Mouse (Mus musculus): Measurements from ENCODE around the gene Myh3. TPM values are rescaled to one million over a fixed set of nuclear protein-coding genes. Genes with fewer than 3 reads are reported as not detected.

Gene Myh3
- polyA plus RNA-seq (2012; rRNA removed): not detected in 2 replicates

GRCm38 (mm10) chr11:67078000-67078399, at the start of gene Myh3:
Myh3 (plus strand) TSS chr11:67078300.
- no peaks in the 10 kb centered on the region for H3K4me1 ChIP-seq (ENCODE audit: control insufficient read depth, insufficient read depth, insufficient read length)
- H3K27ac ChIP-seq (ENCODE audit: insufficient read depth, low read length): no peak within 1 kb of the TSS
- TF ChIP-seq POLR2A (IDR thresholded peaks at IDR 0.05; ENCODE audit: low read depth, low read length) (no peak), CTCF (IDR thresholded peaks at IDR 0.05; ENCODE audit: extremely low read depth, insufficient read depth, insufficient read length, insufficient replicate concordance) (no peak)
- H3K36me3 ChIP-seq (ENCODE audit: control insufficient read depth, insufficient read depth, low read length): no peaks in the 10 kb centered on the region
- WGBS: 82% methylated on average over 5 of the region's 5 CpGs
- no peak for DNase-seq (ENCODE audit: low read depth in 1 of 2, low spot score in 2 of 2)
- no peak within 1 kb of the TSS for H3K4me3 ChIP-seq (ENCODE audit: extremely low read depth, insufficient read depth, insufficient read length)
- H3K27me3 ChIP-seq (ENCODE audit: control insufficient read depth, insufficient read depth, low read length): no peaks in the 10 kb centered on the region

- WGBS: 51% methylated on average over 16 of the region's 16 CpGs
Measured at GRCm38 (mm10) chr11:67030904-67031602, 47.0 kb upstream of the Myh3 start.

GRCm38 (mm10) chr11:67031603-67031915, 46.5 kb upstream of the Myh3 start:
- no peak for DNase-seq (ENCODE audit: low read depth in 1 of 2, low spot score in 2 of 2)
- TF ChIP-seq POLR2A (IDR thresholded peaks at IDR 0.05; ENCODE audit: low read depth, low read length): no peak
- TF ChIP-seq CTCF (IDR thresholded peaks at IDR 0.05; ENCODE audit: extremely low read depth, insufficient read depth, insufficient read length, insufficient replicate concordance): no peak
- WGBS: 65% methylated on average over 2 of the region's 2 CpGs
- H3K4me1 ChIP-seq (ENCODE audit: control insufficient read depth, insufficient read depth, insufficient read length): no peaks in the 10 kb centered on the region
- H3K27ac ChIP-seq (ENCODE audit: insufficient read depth, low read length): no peak overlapping the region
- H3K27me3 ChIP-seq (ENCODE audit: control insufficient read depth, insufficient read depth, low read length): no peaks in the 10 kb centered on the region
- no peaks in the 10 kb centered on the region for H3K36me3 ChIP-seq (ENCODE audit: control insufficient read depth, insufficient read depth, low read length)
- H3K4me3 ChIP-seq (ENCODE audit: extremely low read depth, insufficient read depth, insufficient read length): no peak overlapping the region

More at GRCm38 (mm10) chr11:67030904-67031602, 47.0 kb upstream of the Myh3 start:
- no peaks in the 10 kb centered on the region for H3K4me1 ChIP-seq (ENCODE audit: control insufficient read depth, insufficient read depth, insufficient read length)
- no peak for TF ChIP-seq CTCF (IDR thresholded peaks at IDR 0.05; ENCODE audit: extremely low read depth, insufficient read depth, insufficient read length, insufficient replicate concordance)
- TF ChIP-seq POLR2A (IDR thresholded peaks at IDR 0.05; ENCODE audit: low read depth, low read length): no peak
- no peak overlapping the region for H3K27ac ChIP-seq (ENCODE audit: insufficient read depth, low read length)
- H3K27me3 ChIP-seq (ENCODE audit: control insufficient read depth, insufficient read depth, low read length): no peaks in the 10 kb centered on the region
- no peak for DNase-seq (ENCODE audit: low read depth in 1 of 2, low spot score in 2 of 2)
- no peak overlapping the region for H3K4me3 ChIP-seq (ENCODE audit: extremely low read depth, insufficient read depth, insufficient read length)
- no peaks in the 10 kb centered on the region for H3K36me3 ChIP-seq (ENCODE audit: control insufficient read depth, insufficient read depth, low read length)

DNA sequence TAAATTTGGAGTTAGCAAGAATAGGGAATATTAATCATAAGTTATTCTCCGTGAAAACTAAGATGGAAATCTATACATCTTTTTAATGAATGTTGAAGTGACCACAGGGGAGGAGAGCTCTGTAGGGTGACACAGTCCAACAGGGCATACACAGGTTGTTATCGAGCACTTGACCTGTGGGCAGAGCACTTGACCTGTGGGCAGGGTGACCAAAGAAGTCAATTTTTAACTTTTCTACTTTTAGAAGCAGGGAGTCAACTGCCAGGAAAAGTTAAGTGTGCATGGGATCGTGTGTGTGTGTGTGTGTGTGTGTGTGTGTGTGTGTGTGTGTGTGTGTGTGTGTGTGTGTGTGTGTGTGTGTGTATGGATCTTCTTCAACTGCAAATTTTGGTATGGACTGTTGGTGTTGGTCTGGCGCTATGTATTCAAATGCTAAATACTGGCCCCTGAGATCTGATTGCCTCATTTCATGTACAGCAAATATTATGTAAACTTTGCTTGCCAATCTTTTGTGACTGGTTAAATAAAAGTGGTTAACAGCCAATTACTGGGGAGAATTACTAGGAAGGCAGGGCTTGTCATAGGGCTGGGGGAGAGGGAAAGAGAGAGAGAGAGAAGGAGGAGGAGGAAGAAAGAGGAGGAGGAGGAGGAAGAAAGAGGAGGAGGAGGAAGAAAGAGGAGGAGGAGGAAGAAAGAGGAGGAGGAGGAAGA, 43.2 kb upstream of the Myh3 start:
- no peak for DNase-seq (ENCODE audit: low read depth in 1 of 2, low spot score in 2 of 2)
- no peaks in the 10 kb centered on the region for H3K4me1 ChIP-seq (ENCODE audit: control insufficient read depth, insufficient read depth, insufficient read length)
- peaks cover 5% of the 10 kb centered on the region; the same call in 1 of the 2 replicates for H3K36me3 ChIP-seq (ENCODE audit: control insufficient read depth, insufficient read depth, low read length)
- H3K27me3 ChIP-seq (ENCODE audit: control insufficient read depth, insufficient read depth, low read length): no peaks in the 10 kb centered on the region
- no peak overlapping the region for H3K4me3 ChIP-seq (ENCODE audit: extremely low read depth, insufficient read depth, insufficient read length)
- TF ChIP-seq CTCF (IDR thresholded peaks at IDR 0.05; ENCODE audit: extremely low read depth, insufficient read depth, insufficient read length, insufficient replicate concordance) (no peak), POLR2A (IDR thresholded peaks at IDR 0.05; ENCODE audit: low read depth, low read length) (no peak)
- WGBS: 80% methylated on average over 4 of the region's 4 CpGs
- H3K27ac ChIP-seq (ENCODE audit: insufficient read depth, low read length): no peak overlapping the region

DNA sequence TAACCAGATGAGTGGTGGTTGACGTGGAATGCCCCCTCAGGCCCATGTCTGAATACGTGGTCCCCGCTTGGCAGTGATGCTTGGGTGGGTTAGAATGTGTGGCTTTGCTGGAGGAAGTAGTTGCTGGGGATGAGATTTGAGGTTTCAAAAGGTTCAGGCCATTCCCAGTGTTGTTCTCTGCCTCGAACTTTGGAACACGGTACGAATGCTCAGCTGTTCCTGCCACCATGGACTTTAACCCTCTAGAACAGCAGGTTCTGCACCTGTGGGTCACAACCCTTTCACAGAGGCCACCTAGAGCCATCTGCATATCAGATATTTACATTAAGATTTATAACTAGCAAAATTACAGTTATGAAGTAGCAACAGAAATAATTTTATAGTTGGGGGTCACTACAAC, 41.9 kb upstream of the Myh3 start:
- WGBS: 89% methylated on average over 6 of the region's 6 CpGs
- TF ChIP-seq CTCF (IDR thresholded peaks at IDR 0.05; ENCODE audit: extremely low read depth, insufficient read depth, insufficient read length, insufficient replicate concordance) (no peak), POLR2A (IDR thresholded peaks at IDR 0.05; ENCODE audit: low read depth, low read length) (no peak)
- Histone ChIP-seq H3K27ac (ENCODE audit: insufficient read depth, low read length) (no peak overlapping the region), H3K4me1 (ENCODE audit: control insufficient read depth, insufficient read depth, insufficient read length) (no peaks in the 10 kb centered on the region), H3K36me3 (ENCODE audit: control insufficient read depth, insufficient read depth, low read length) (peaks cover 9% of the 10 kb centered on the region), H3K27me3 (ENCODE audit: control insufficient read depth, insufficient read depth, low read length) (no peaks in the 10 kb centered on the region), H3K4me3 (ENCODE audit: extremely low read depth, insufficient read depth, insufficient read length) (no peak overlapping the region)
- no peak for DNase-seq (ENCODE audit: low read depth in 1 of 2, low spot score in 2 of 2)

DNA sequence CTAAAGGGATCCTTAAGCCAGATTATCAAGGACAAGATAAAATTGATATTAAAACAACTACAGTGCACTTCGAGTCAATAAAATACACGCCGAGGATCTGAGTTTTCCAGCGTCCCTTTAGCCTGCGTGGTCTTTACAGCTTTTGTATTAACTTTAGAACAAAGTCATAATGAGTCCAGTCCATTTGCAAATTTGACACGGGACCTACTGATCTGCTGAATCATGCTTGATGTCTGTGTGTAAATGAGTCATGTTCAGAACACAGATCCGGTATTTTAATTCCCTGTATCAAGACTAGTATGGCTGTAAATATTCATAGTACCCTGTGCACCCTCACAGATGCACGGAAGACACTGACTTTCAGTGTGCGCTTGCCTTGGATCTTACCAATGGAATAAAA, 41.2 kb upstream of the Myh3 start:
- no peak for DNase-seq (ENCODE audit: low read depth in 1 of 2, low spot score in 2 of 2)
- Histone ChIP-seq H3K27ac (ENCODE audit: insufficient read depth, low read length) (no peak overlapping the region), H3K4me3 (ENCODE audit: extremely low read depth, insufficient read depth, insufficient read length) (no peak overlapping the region), H3K27me3 (ENCODE audit: control insufficient read depth, insufficient read depth, low read length) (no peaks in the 10 kb centered on the region), H3K36me3 (ENCODE audit: control insufficient read depth, insufficient read depth, low read length) (peaks cover 13% of the 10 kb centered on the region), H3K4me1 (ENCODE audit: control insufficient read depth, insufficient read depth, insufficient read length) (no peaks in the 10 kb centered on the region)
- no peak for TF ChIP-seq POLR2A (IDR thresholded peaks at IDR 0.05; ENCODE audit: low read depth, low read length)
- no peak for TF ChIP-seq CTCF (IDR thresholded peaks at IDR 0.05; ENCODE audit: extremely low read depth, insufficient read depth, insufficient read length, insufficient replicate concordance)
- 92% methylated on average over 9 of the region's 9 CpGs for WGBS

GRCm38 (mm10) chr11:67039799-67040198, 38.3 kb upstream of the Myh3 start:
- DNase-seq (ENCODE audit: low read depth in 1 of 2, low spot score in 2 of 2): no peak
- TF ChIP-seq CTCF (IDR thresholded peaks at IDR 0.05; ENCODE audit: extremely low read depth, insufficient read depth, insufficient read length, insufficient replicate concordance) (no peak), POLR2A (IDR thresholded peaks at IDR 0.05; ENCODE audit: low read depth, low read length) (no peak)
- H3K4me3 ChIP-seq (ENCODE audit: extremely low read depth, insufficient read depth, insufficient read length): no peak overlapping the region
- no peaks in the 10 kb centered on the region for H3K27me3 ChIP-seq (ENCODE audit: control insufficient read depth, insufficient read depth, low read length)
- no peak overlapping the region for H3K27ac ChIP-seq (ENCODE audit: insufficient read depth, low read length)
- WGBS: 91% methylated on average over 3 of the region's 3 CpGs
- H3K4me1 ChIP-seq (ENCODE audit: control insufficient read depth, insufficient read depth, insufficient read length): no peaks in the 10 kb centered on the region
- peaks cover 13% of the 10 kb centered on the region for H3K36me3 ChIP-seq (ENCODE audit: control insufficient read depth, insufficient read depth, low read length)

Measured in spleen, adult 2 months (tissue).